Mouse (Mus musculus) liver, postnatal 0 days (tissue): Measurements from ENCODE around the gene Scamp2. TPM values are rescaled to one million over a fixed set of nuclear protein-coding genes. Genes with fewer than 3 reads are reported as not detected.

Experiments
- ATAC-seq: fragments of 200-750 bp; cut with Nextera tagmentation; 2 replicates; pipeline ENCODE4 v1.8.0; 2017; ENCODE audit warnings: mild to moderate bottlenecking, moderate library complexity
- DNase-seq: peaks from one replicate; pipeline ENCODE4 v3.0.0-alpha.2; 2016
- H3K27ac ChIP-seq: fragments of 300-500 bp; sonication (generic); 2 replicates; pipeline ENCODE4 v1.5.1; 2014; ENCODE audit warnings: antibody characterized with exemption, moderate library complexity, mild to moderate bottlenecking, low read depth
- H3K27me3 ChIP-seq: fragments of 300-500 bp; sonication (generic); 2 replicates; pipeline ENCODE4 v1.6.1; 2014; ENCODE audit warnings: low read length, control low read depth, mixed read lengths; ENCODE audit not compliant: insufficient read depth
- H3K36me3 ChIP-seq: fragments of 300-500 bp; sonication (generic); replicated peaks from 2 replicates; pipeline ENCODE4 v1.6.1; 2014; ENCODE audit warnings: mild to moderate bottlenecking, control low read depth, low read length, moderate library complexity, mixed read lengths; ENCODE audit not compliant: insufficient read depth
- H3K4me1 ChIP-seq: fragments of 300-500 bp; sonication (generic); 2 replicates; pipeline ENCODE4 v1.6.1; 2014; ENCODE audit warnings: antibody characterized with exemption, mild to moderate bottlenecking, control low read depth; ENCODE audit not compliant: insufficient read depth
- H3K4me2 ChIP-seq: fragments of 300-500 bp; sonication (generic); 2 replicates; pipeline ENCODE4 v1.6.1; 2014; ENCODE audit warnings: low read depth, mild to moderate bottlenecking, low read length, moderate library complexity, mixed read lengths
- H3K4me3 ChIP-seq: fragments of 300-500 bp; sonication (generic); 2 replicates; pipeline ENCODE4 v1.5.1; 2014; ENCODE audit warnings: low read depth, low read length
- H3K9ac ChIP-seq: fragments of 300-500 bp; sonication (generic); replicated peaks from 2 replicates; pipeline ENCODE4 v1.6.1; 2014; ENCODE audit warnings: mild to moderate bottlenecking, moderate library complexity
- H3K9me3 ChIP-seq: fragments of 300-500 bp; sonication (generic); 2 replicates; pipeline ENCODE4 v1.6.1; 2016; ENCODE audit warnings: mild to moderate bottlenecking, control low read depth, low read length, mixed read lengths
- CTCF ChIP-seq: sonication (generic); IDR thresholded peaks from 2 replicates; pipeline ENCODE4 v1.5.1; 2016; ENCODE audit warnings: antibody characterized with exemption, low read depth
- EP300 ChIP-seq: IDR thresholded peaks from 2 replicates; pipeline ENCODE4 v1.6.1; 2016; ENCODE audit warnings: antibody characterized with exemption, low read depth, mild to moderate bottlenecking
- WGBS: fragments of 180-500 bp; shearing (Covaris S2); extraction: QIAGEN DNeasy Blood & Tissue Kit; methylation state at CpG from one replicate; pipeline ENCODE4 v1.1.7; 2014; ENCODE audit not compliant: insufficient replicate concordance; 5-methylcytosine and 5-hydroxymethylcytosine counted together
- polyA plus RNA-seq: library from polyadenylated mRNA; unstranded; fragments of >200 nt; fragmentation: Nextera tagmentation; extraction: Ambion mirVana; gene quantifications from 2 replicates; pipeline ENCODE4 v1.2.1, GENCODE M21; 2015

Gene Scamp2
- polyA plus RNA-seq, 1 experiment from 2014 or later: 31.2 TPM

- no peaks in the 10 kb centered on the region for H3K27me3 ChIP-seq
- peak overlapping the region; percentile 97; the same call in 1 of the 2 replicates for H3K4me3 ChIP-seq
- TF ChIP-seq EP300 (no peak), CTCF (no peak)
- no peaks in the 10 kb centered on the region for H3K36me3 ChIP-seq
- no peak overlapping the region for H3K27ac ChIP-seq
- peaks cover 31% of the 10 kb centered on the region for H3K4me1 ChIP-seq
- no peaks in the 10 kb centered on the region for H3K9me3 ChIP-seq
- DNase-seq: no peak
- peak overlapping the region; percentile 88 for H3K4me2 ChIP-seq
- no peak overlapping the region for H3K9ac ChIP-seq
- no peak for ATAC-seq
- 62% methylated on average over 4 of the region's 4 CpGs for WGBS
Observed at GRCm38 (mm10) chr9:57522861-57523246, 37.9 kb upstream of the Scamp2 start.

DNA sequence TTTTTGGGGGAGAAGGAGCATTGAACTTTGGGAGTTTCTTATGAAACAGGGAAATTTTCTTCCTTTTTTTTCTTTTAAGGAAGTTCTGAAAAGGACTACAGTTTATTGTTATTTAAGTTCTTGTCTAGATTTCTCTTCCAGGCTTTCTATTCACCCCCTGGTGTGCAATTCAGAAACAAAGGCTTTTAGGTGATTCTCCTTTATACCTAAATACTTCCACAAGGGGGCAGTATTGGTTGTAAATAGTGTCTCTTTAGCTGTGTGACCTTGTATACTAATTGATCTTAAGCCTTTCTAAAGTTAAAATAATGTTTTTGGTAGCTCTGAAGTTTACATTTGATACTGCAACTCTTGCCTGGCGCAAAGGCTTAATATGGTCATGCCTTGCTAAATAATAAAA is 37.0 kb upstream of the Scamp2 start:
- Histone ChIP-seq H3K9ac (no peak overlapping the region), H3K27me3 (no peaks in the 10 kb centered on the region), H3K4me3 (no peak overlapping the region), H3K4me2 (peak overlapping the region; percentile 10), H3K36me3 (peaks cover 5% of the 10 kb centered on the region; the same call in 1 of the 2 replicates), H3K27ac (no peak overlapping the region), H3K9me3 (no peaks in the 10 kb centered on the region), H3K4me1 (peaks cover 31% of the 10 kb centered on the region)
- 69% methylated on average over 1 of the region's 1 CpGs for WGBS
- TF ChIP-seq EP300: no peak
- peak; percentile 69 for TF ChIP-seq CTCF
- no peak for ATAC-seq
- no peak for DNase-seq

DNA sequence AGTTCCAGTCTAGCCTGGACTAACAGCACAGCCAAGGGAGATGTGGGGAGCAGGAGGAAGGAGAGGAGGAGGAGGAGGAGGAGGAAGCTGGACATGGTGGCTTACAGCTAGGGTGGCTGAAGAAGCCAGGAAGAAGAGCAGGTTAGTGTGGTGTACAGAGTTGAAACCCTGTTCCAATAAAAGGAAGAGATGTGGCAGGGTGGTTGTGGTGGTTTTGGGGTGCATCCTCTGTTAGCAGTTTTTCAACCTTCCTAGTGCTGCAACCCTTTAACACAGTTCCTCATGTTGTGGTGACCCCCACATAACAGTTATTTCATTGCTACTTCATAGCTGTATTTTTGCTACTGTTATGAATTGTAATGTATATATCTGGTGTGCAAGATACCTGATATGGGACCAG is 36.3 kb upstream of the Scamp2 start:
- H3K4me1 ChIP-seq: peaks cover 31% of the 10 kb centered on the region
- H3K9ac ChIP-seq: no peak overlapping the region

GRCm38 (mm10) chr9:57525516-57525915 is 35.2 kb upstream of the Scamp2 start:
- H3K4me2 ChIP-seq: no peak overlapping the region
- H3K4me1 ChIP-seq: peaks cover 29% of the 10 kb centered on the region
- 57% methylated on average over 2 of the region's 2 CpGs for WGBS
- TF ChIP-seq EP300 (no peak), CTCF (no peak)
- ATAC-seq (no peak), DNase-seq (no peak)
- H3K9ac ChIP-seq: no peak overlapping the region
- H3K36me3 ChIP-seq: peaks cover 14% of the 10 kb centered on the region
- no peaks in the 10 kb centered on the region for H3K9me3 ChIP-seq
- H3K27me3 ChIP-seq: no peaks in the 10 kb centered on the region
- no peak overlapping the region for H3K4me3 ChIP-seq
- H3K27ac ChIP-seq: no peak overlapping the region

More for the DNA sequence above, 36.3 kb upstream of the Scamp2 start:
- DNase-seq (no peak), ATAC-seq (no peak)
- no peak for TF ChIP-seq CTCF
- no peak for TF ChIP-seq EP300
- Histone ChIP-seq H3K9me3 (no peaks in the 10 kb centered on the region), H3K4me3 (no peak overlapping the region), H3K4me2 (peak overlapping the region; percentile 10), H3K36me3 (peaks cover 11% of the 10 kb centered on the region), H3K27me3 (no peaks in the 10 kb centered on the region), H3K27ac (no peak overlapping the region)

DNA sequence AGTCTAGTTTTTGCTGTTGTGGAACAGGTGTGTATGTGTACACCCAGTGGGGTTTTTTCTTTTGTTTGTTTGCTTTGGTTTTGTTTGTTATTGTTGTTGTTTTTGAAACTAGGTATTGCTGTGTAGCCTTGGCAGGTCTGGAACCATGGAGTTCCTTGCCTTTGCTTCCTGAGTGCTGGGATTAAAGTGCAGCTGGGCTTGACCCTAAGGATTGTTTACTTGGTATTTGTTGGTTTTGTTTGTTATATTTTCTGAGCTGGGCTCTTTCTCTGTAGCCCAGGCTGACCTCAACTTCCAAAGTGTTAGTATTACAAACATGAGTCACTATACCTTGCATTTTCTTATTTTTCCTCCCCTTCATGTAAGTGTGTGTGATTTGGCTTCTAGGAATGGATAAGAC is 34.3 kb upstream of the Scamp2 start:
- H3K4me2 ChIP-seq: no peak overlapping the region
- H3K9ac ChIP-seq: no peak overlapping the region
- H3K27me3 ChIP-seq: no peaks in the 10 kb centered on the region
- H3K4me1 ChIP-seq: peaks cover 26% of the 10 kb centered on the region
- no peak for ATAC-seq
- no peak overlapping the region for H3K4me3 ChIP-seq
- peak overlapping the region; percentile 1; the same call in 1 of the 2 replicates for H3K27ac ChIP-seq
- peaks cover 21% of the 10 kb centered on the region for H3K36me3 ChIP-seq
- TF ChIP-seq EP300 (no peak), CTCF (no peak)
- no peaks in the 10 kb centered on the region for H3K9me3 ChIP-seq
- DNase-seq: no peak

GRCm38 (mm10) chr9:57531946-57532345 is 28.8 kb upstream of the Scamp2 start:
- TF ChIP-seq EP300 (no peak), CTCF (no peak)
- Histone ChIP-seq H3K36me3 (peaks cover 53% of the 10 kb centered on the region), H3K27me3 (no peaks in the 10 kb centered on the region), H3K4me3 (no peak overlapping the region), H3K27ac (no peak overlapping the region), H3K9me3 (no peaks in the 10 kb centered on the region), H3K4me2 (no peak overlapping the region), H3K4me1 (peaks cover 5% of the 10 kb centered on the region), H3K9ac (no peak overlapping the region)
- ATAC-seq (no peak), DNase-seq (no peak)
- WGBS: 73% methylated on average over 1 of the region's 1 CpGs

DNA sequence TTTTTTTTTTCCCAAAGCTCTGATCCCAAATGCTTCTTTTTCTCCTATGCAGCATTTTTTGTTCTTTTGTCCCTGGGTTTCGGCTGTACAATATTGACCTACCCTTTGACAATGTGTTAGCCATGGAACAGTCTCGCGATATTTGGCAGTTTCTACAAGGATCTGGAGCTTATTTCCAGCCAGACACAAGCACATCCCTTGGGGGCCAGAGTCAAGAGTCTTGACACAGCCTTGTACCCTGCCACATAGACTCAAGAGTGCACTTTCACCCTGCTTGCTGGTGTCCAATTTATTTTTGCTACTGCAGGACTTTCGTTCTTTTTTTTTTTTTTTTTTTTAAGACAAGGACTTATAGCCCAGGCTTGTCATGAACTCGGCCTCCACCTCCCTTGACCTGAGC is 24.4 kb upstream of the Scamp2 start:
- Histone ChIP-seq H3K9ac (peak overlapping the region; percentile 79; the same call in 1 of the 2 replicates), H3K4me3 (no peak overlapping the region)

More for the DNA sequence above, 24.4 kb upstream of the Scamp2 start:
- Histone ChIP-seq H3K4me1 (peaks cover 12% of the 10 kb centered on the region), H3K9me3 (no peaks in the 10 kb centered on the region), H3K36me3 (peaks cover 47% of the 10 kb centered on the region), H3K4me2 (peak overlapping the region; percentile 82), H3K27ac (no peak overlapping the region), H3K27me3 (no peaks in the 10 kb centered on the region)
- TF ChIP-seq EP300: no peak
- no peak for TF ChIP-seq CTCF
- 86% methylated on average over 5 of the region's 5 CpGs for WGBS
- no peak for ATAC-seq
- DNase-seq: no peak
